Mouse (Mus musculus): ENCODE data around the gene Gm10447. TPM values are rescaled to one million over a fixed set of nuclear protein-coding genes. Genes with fewer than 3 reads are reported as not detected.
A peak's percentile ranks its signal among the peaks of the same experiment; 100 is the strongest.

The Gm10447 gene
- polyA plus RNA-seq, 1 experiment from 2014 or later: not detected

GRCm38 (mm10) chr11:53472709-53473108 is 15.8 kb upstream of the Gm10447 start:
- Histone ChIP-seq H3K4me2 (no peak overlapping the region), H3K36me3 (no peaks in the 10 kb centered on the region), H3K27me3 (peaks cover 76% of the 10 kb centered on the region), H3K9me3 (no peaks in the 10 kb centered on the region), H3K27ac (no peak overlapping the region), H3K4me1 (peaks cover 5% of the 10 kb centered on the region), H3K9ac (no peak overlapping the region), H3K4me3 (no peak overlapping the region)
- ATAC-seq (ENCODE audit: borderline replicate concordance, extremely low read depth, low FRiP score, low TSS enrichment): no peak
- 72% methylated on average over 3 of the region's 3 CpGs for WGBS

GRCm38 (mm10) chr11:53469968-53470695 is 13.2 kb upstream of the Gm10447 start, which contains the start of gene Gm9837:
TSS of gene Gm9837 (minus strand) at chr11:53470479.
- H3K27ac ChIP-seq: no peak within 1 kb of the TSS
- WGBS: 3% methylated on average over 29 of the region's 29 CpGs
- H3K27me3 ChIP-seq: peaks cover 76% of the 10 kb centered on the region
- no peak within 1 kb of the TSS for H3K9ac ChIP-seq
- no peaks in the 10 kb centered on the region for H3K36me3 ChIP-seq
- H3K4me3 ChIP-seq: no peak within 1 kb of the TSS
- ATAC-seq (ENCODE audit: borderline replicate concordance, extremely low read depth, low FRiP score, low TSS enrichment): peak; percentile 54; the same call in 1 of the 2 replicates
- no peaks in the 10 kb centered on the region for H3K9me3 ChIP-seq
- peaks cover 13% of the 10 kb centered on the region for H3K4me1 ChIP-seq
- H3K4me2 ChIP-seq: peak within 1 kb of the TSS; percentile 43

DNA sequence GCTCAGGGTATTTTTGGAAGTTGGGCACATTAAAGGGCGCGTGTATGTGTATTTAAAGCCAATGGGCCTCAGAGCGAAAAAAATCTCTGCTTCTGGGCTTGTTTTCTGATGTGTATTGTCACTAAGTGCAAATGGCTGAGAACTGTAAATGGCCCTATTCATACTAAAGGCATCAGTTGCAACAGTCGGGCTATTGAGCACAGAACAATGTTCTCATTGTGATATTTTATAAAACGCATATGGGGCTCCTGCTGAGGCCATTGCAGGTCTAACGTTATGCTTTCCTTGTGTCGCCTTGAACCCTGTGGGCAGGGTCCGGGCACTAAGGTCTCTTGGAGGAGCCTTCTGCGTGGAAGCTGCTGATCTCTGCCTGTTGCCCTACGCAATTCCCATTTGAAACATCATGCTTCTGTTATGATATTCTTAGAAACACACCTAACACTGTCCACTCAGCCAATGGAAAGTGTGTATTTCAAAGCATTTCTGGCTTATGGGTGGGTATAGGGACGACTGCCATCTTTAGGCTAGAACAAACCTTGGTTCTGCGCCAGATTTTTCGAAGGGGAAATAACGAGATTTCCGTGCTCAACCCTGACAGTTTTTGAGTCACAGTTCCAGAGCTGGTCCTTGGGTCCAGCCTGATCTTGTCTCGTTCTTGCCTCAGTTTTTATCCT is 12.5 kb upstream of the Gm10447 start:
- WGBS: 33% methylated on average over 16 of the region's 16 CpGs
- Histone ChIP-seq H3K4me3 (no peak overlapping the region), H3K4me1 (peaks cover 13% of the 10 kb centered on the region), H3K27ac (no peak overlapping the region), H3K36me3 (no peaks in the 10 kb centered on the region), H3K9me3 (no peaks in the 10 kb centered on the region), H3K9ac (no peak overlapping the region), H3K4me2 (peak overlapping the region; percentile 43), H3K27me3 (peaks cover 76% of the 10 kb centered on the region)
- no peak for ATAC-seq (ENCODE audit: borderline replicate concordance, extremely low read depth, low FRiP score, low TSS enrichment)

DNA sequence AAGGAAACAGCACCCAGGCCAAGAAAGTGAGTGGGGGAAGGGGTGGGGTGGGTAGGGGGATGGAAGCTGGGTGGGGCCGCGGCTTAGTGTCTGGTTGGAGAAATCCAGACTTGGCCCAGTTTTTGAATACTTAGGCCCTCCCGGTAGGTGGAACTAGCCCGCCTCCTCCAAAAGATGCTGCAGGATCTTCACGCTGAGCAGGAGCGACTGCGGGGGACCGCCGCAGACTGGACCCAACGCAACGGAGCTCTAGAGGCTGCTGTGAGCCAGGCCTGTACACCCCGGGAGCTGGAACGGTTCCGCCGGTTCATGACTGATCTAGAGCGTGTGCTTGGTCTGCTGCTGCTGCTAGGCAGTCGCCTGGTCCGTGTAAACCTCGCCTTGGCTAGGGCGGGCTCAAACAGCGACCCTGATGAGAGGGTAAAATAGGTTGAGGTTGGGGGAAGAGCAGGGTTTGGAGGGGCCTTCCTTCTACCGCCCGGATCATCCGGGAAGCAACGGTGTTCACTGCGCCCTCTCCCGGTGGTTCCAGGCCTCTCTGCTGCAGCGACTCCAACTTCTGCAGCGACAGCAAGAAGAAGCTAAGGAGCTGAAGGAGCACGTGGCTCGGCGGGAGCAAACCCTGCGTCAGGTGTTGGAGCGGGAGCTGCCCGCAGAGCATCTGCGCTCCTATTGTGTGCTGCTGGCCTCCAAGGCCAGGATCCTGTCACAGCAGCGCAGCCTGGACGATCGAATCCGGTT is 9.5 kb upstream of the Gm10447 start:
- H3K36me3 ChIP-seq: no peaks in the 10 kb centered on the region

DNA sequence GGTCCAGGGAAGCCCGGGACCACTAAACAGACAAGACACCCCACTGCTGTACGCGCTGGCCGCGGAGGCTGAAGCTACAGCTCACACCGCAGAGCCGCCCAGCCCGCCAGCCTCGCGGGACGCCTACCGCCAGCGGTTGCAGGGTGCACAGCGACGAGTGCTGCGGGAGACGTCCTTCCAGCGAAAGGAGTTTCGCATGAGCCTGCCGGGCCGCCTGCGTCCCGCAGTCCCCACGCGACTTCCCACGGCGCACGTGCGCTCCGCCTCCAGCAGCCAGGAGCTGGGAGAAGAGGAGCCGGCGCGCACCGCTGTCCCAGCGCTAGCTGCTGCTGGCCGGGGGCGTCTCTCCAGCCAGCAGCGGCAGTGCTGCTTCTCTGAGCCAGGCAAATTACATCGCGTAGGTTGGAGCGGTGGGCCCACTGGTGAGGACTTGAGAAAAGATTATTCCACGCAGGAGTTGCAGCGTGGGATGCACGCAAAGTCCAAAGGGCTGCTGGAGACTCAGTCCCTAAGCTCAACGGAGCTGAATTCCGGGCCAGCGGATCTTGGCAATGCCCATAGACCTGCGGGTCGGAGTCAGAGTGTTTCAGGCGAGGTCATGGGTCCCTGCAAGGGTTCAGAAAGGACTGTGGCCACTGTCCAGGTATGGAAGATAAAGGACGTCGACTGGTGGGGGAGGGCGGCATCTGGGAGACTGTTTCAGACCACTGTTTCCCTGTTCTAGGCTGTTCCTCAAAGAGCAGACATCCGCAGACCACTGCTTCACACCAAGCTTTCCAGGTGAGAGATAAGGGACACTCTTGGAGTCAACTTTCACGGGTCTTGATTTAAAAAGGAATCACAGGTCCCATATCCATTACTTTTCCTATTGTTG is 6.9 kb upstream of the Gm10447 start:
- Histone ChIP-seq H3K4me1 (peaks cover 17% of the 10 kb centered on the region), H3K27me3 (peaks cover 78% of the 10 kb centered on the region), H3K4me2 (peak overlapping the region; percentile 90), H3K4me3 (peak overlapping the region; percentile 43), H3K27ac (no peak overlapping the region), H3K36me3 (no peaks in the 10 kb centered on the region), H3K9me3 (no peaks in the 10 kb centered on the region), H3K9ac (0 out of 2 replicates have a peak overlapping the region, but pooled peaks have one; percentile 6)
- 5% methylated on average over 54 of the region's 55 CpGs for WGBS
- ATAC-seq (ENCODE audit: borderline replicate concordance, extremely low read depth, low FRiP score, low TSS enrichment): no peak

More for the DNA sequence above, 9.5 kb upstream of the Gm10447 start:
- Histone ChIP-seq H3K9me3 (no peaks in the 10 kb centered on the region), H3K4me3 (peak overlapping the region; percentile 33), H3K9ac (no peak overlapping the region), H3K27me3 (peaks cover 85% of the 10 kb centered on the region), H3K4me1 (peaks cover 22% of the 10 kb centered on the region), H3K4me2 (peak overlapping the region; percentile 61), H3K27ac (no peak overlapping the region)
- 6% methylated on average over 40 of the region's 40 CpGs for WGBS
- ATAC-seq (ENCODE audit: borderline replicate concordance, extremely low read depth, low FRiP score, low TSS enrichment): peak; percentile 41

- H3K9ac ChIP-seq: no peak overlapping the region
- H3K27ac ChIP-seq: no peak overlapping the region
- H3K27me3 ChIP-seq: peaks cover 60% of the 10 kb centered on the region
- no peak overlapping the region for H3K4me3 ChIP-seq
- H3K36me3 ChIP-seq: no peaks in the 10 kb centered on the region
- H3K9me3 ChIP-seq: no peaks in the 10 kb centered on the region
- H3K4me1 ChIP-seq: peaks cover 16% of the 10 kb centered on the region
- no peak overlapping the region for H3K4me2 ChIP-seq
- 27% methylated on average over 5 of the region's 5 CpGs for WGBS
- no peak for ATAC-seq (ENCODE audit: borderline replicate concordance, extremely low read depth, low FRiP score, low TSS enrichment)
Observed at GRCm38 (mm10) chr11:53461727-53462126, 4.8 kb upstream of the Gm10447 start.

DNA sequence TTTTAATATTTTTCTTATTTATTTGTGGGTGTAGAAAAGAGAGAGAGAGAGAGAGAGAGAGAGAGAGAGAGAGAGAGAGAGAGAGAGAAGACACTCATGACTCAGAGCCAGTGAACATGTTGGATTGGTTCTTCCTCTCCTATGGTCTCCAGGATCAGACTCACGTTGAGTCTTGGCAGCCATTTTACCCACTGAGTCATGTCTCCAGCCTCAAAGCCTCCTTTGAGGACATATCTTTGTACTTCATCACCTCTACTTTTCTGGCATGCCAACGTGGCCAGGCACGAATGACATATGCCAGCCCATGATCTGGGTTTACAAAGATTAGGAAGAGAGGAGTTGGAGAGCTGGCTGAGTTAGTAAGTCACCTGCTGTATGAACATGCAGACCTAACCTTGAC is 3.3 kb upstream of the Gm10447 start:
- no peak for ATAC-seq (ENCODE audit: borderline replicate concordance, extremely low read depth, low FRiP score, low TSS enrichment)
- Histone ChIP-seq H3K9me3 (no peaks in the 10 kb centered on the region), H3K4me1 (peaks cover 14% of the 10 kb centered on the region), H3K36me3 (no peaks in the 10 kb centered on the region), H3K4me3 (no peak overlapping the region), H3K9ac (no peak overlapping the region), H3K27ac (no peak overlapping the region), H3K27me3 (peaks cover 46% of the 10 kb centered on the region), H3K4me2 (no peak overlapping the region)
- WGBS: 66% methylated on average over 3 of the region's 3 CpGs

DNA sequence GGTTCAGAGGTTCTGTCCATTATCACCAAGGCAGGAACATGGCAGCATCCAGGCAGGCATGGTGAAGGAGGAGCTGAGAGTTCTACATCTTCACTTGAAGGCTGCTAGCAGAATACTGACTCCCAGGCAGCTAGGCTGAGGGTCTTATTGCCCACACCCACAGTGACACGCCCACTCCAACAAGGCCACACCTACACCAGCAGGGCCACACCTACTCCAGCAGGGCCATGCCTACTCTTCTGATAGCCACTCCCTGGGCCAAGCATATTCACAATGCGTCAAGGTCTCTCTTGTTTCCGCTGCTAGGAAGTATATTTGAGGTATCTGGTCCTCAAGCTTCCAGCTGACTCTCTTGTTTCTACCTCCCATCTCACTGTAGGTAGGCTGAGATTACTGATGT is 2.1 kb upstream of the Gm10447 start:
- 64% methylated on average over 3 of the region's 3 CpGs for WGBS
- H3K9me3 ChIP-seq: no peaks in the 10 kb centered on the region
- no peak for ATAC-seq (ENCODE audit: borderline replicate concordance, extremely low read depth, low FRiP score, low TSS enrichment)
- peaks cover 14% of the 10 kb centered on the region for H3K4me1 ChIP-seq
- H3K9ac ChIP-seq: no peak overlapping the region
- H3K36me3 ChIP-seq: no peaks in the 10 kb centered on the region
- no peak overlapping the region for H3K27ac ChIP-seq
- no peak overlapping the region for H3K4me2 ChIP-seq
- no peak overlapping the region for H3K4me3 ChIP-seq
- peaks cover 34% of the 10 kb centered on the region for H3K27me3 ChIP-seq

DNA sequence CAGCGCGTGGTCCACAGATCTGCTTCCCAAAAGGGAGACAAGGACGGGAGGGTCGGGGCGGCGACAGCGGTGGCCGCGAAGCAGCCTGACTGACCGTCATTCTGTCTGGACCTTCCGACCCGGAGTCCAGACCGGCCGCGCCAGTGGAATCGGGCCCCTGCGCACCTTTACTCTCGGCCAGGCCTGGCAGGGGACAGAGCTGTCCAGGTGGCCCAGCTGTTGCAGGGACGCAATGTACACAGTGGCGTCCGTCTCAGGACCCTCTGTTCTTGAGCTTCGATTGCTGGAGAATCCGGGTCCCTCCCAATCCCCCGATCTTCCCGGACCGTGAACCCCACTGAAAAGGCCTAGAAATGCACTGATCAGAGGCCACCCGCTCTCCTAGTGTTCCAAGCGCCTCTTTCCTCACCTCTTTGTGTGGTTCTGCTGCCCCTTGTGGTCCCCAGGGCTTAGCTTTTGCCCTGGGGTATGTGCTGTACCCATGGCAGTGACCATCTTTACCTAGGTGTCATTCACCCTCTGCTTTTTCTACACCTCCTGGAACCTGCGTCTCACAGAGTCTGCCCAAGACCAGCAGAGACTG is 553 bp upstream of the Gm10447 start:
- peak overlapping the region; percentile 49 for H3K4me3 ChIP-seq
- peaks cover 5% of the 10 kb centered on the region for H3K4me1 ChIP-seq
- no peaks in the 10 kb centered on the region for H3K36me3 ChIP-seq
- H3K27ac ChIP-seq: no peak overlapping the region
- peaks cover 19% of the 10 kb centered on the region for H3K27me3 ChIP-seq
- H3K9ac ChIP-seq: peak overlapping the region; percentile 59
- peak overlapping the region; percentile 91 for H3K4me2 ChIP-seq
- H3K9me3 ChIP-seq: no peaks in the 10 kb centered on the region
- ATAC-seq (ENCODE audit: borderline replicate concordance, extremely low read depth, low FRiP score, low TSS enrichment): peak; percentile 46; the same call in 1 of the 2 replicates
- whole genome bisulfite sequencing: 7% methylated on average over 29 of the region's 29 CpGs

- no peaks in the 10 kb centered on the region; the same call in 1 of the 2 replicates for H3K27me3 ChIP-seq
- H3K4me3 ChIP-seq: no peak overlapping the region
- 59% methylated on average over 5 of the region's 5 CpGs for WGBS
- H3K27ac ChIP-seq: no peak overlapping the region
- H3K9me3 ChIP-seq: no peaks in the 10 kb centered on the region
- ATAC-seq (ENCODE audit: borderline replicate concordance, extremely low read depth, low FRiP score, low TSS enrichment): no peak
- H3K36me3 ChIP-seq: no peaks in the 10 kb centered on the region
- no peak overlapping the region for H3K4me2 ChIP-seq
- H3K4me1 ChIP-seq: peaks cover 5% of the 10 kb centered on the region
- no peak overlapping the region for H3K9ac ChIP-seq
Observed at GRCm38 (mm10) chr11:53453031-53453430, 3.9 kb downstream of the Gm10447 start.

DNA sequence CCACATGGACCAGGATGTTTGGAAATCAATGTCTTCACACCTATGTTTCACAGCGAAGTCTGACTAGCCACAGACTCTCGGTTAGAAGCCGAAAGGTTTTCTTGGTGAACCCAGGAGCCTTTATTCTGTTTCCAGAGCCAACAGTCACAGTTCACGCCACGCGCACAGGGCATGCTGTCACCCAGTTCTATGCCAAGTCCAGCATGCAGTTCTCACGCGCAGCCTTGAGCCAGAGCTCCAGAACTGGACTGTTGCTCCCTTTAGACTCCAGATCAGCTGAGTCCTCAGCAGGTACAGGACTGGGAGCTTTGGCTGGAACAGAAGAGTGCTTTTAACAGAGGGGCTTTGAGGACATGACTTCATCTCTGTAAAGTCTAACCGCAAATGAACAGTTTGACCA is 4.5 kb downstream of the Gm10447 start:
- no peaks in the 10 kb centered on the region for H3K27me3 ChIP-seq
- no peak for ATAC-seq (ENCODE audit: borderline replicate concordance, extremely low read depth, low FRiP score, low TSS enrichment)
- WGBS: 93% methylated on average over 9 of the region's 9 CpGs

More for the DNA sequence above, 4.5 kb downstream of the Gm10447 start:
- Histone ChIP-seq H3K4me3 (no peak overlapping the region), H3K4me1 (peaks cover 5% of the 10 kb centered on the region), H3K9me3 (no peaks in the 10 kb centered on the region), H3K9ac (no peak overlapping the region), H3K36me3 (no peaks in the 10 kb centered on the region), H3K27ac (no peak overlapping the region), H3K4me2 (no peak overlapping the region)

Data from lung, embryonic 15.5 days (tissue).